Mouse (Mus musculus) c-Kit-negative CD71-positive TER-119-positive erythroid progenitor cells, embryonic 14.5 days (primary cell): ENCODE measurements around the gene Itgb3.
"Not testable (repeated sequence)": the region's sequence is repeated elsewhere in the genome, so short reads cannot be mapped to it uniquely, and the experiment has no call there.

Experiments used
- DNase-seq: peaks from one replicate; pipeline ENCODE4 v3.0.0-alpha.2; 2013; ENCODE audit warnings: low read depth, low spot score

Itgb3 gene

GRCm38 (mm10) chr11:104607491-104608245, at the start of gene Itgb3:
Gene Itgb3, plus strand, starts transcription at chr11:104608000.
- no peak for DNase-seq

- no peak for DNase-seq
These were observed 49.7 kb upstream of the Itgb3 start for GRCm38 (mm10) chr11:104558065-104558464.

- no peak for DNase-seq
These were observed 49.0 kb upstream of the Itgb3 start for GRCm38 (mm10) chr11:104558651-104559403.

- no peak for DNase-seq
These were observed 46.8 kb upstream of the Itgb3 start for GRCm38 (mm10) chr11:104560971-104561370.

GRCm38 (mm10) chr11:104563496-104563895, 44.3 kb upstream of the Itgb3 start:
- no peak for DNase-seq

GRCm38 (mm10) chr11:104565172-104565571, 42.6 kb upstream of the Itgb3 start:
- DNase-seq: no peak

GRCm38 (mm10) chr11:104566097-104566496, 41.7 kb upstream of the Itgb3 start:
- no peak for DNase-seq

GRCm38 (mm10) chr11:104566796-104567195, 41.0 kb upstream of the Itgb3 start:
- no peak for DNase-seq

- no peak for DNase-seq
These were observed 40.1 kb upstream of the Itgb3 start for GRCm38 (mm10) chr11:104567736-104568135.

GRCm38 (mm10) chr11:104568326-104568725, 39.5 kb upstream of the Itgb3 start:
- no peak for DNase-seq

- DNase-seq: not testable (repeated sequence)
These were observed 37.3 kb upstream of the Itgb3 start for GRCm38 (mm10) chr11:104570515-104570914.

GRCm38 (mm10) chr11:104571373-104571772, 36.4 kb upstream of the Itgb3 start:
- not testable (repeated sequence) for DNase-seq

- DNase-seq: no peak
These were observed 35.7 kb upstream of the Itgb3 start for GRCm38 (mm10) chr11:104572091-104572490.

- DNase-seq: no peak
These were observed 35.2 kb upstream of the Itgb3 start for GRCm38 (mm10) chr11:104572566-104572965.

- no peak for DNase-seq
These were observed 30.8 kb upstream of the Itgb3 start for GRCm38 (mm10) chr11:104576772-104577612.

GRCm38 (mm10) chr11:104578074-104578473, 29.7 kb upstream of the Itgb3 start:
- DNase-seq: no peak

GRCm38 (mm10) chr11:104579084-104579483, 28.7 kb upstream of the Itgb3 start:
- DNase-seq: no peak

GRCm38 (mm10) chr11:104579575-104579974, 28.2 kb upstream of the Itgb3 start:
- no peak for DNase-seq

GRCm38 (mm10) chr11:104580091-104580490, 27.7 kb upstream of the Itgb3 start:
- DNase-seq: no peak

- no peak for DNase-seq
These were observed 27.2 kb upstream of the Itgb3 start for GRCm38 (mm10) chr11:104580606-104581005.

GRCm38 (mm10) chr11:104581446-104582307, 26.1 kb upstream of the Itgb3 start:
- DNase-seq: no peak
